Mouse (Mus musculus) limb, embryonic 15.5 days (tissue): ENCODE results near the gene Bhlhb9. TPM values are rescaled to one million over a fixed set of nuclear protein-coding genes. Genes with fewer than 3 reads are reported as not detected.

Source experiments
- ATAC-seq: fragments of 200-750 bp; cut with Nextera tagmentation; 2 replicates; pipeline ENCODE4 v1.8.0; 2017; ENCODE audit warnings: low read depth, moderate TSS enrichment; ENCODE audit not compliant: insufficient number of reproducible peaks, low FRiP score, low TSS enrichment
- H3K27ac ChIP-seq: fragments of 300-500 bp; sonication (generic); 2 replicates; pipeline ENCODE4 v1.5.1; 2015; ENCODE audit warnings: moderate library complexity, mild to moderate bottlenecking, inconsistent platforms
- H3K27me3 ChIP-seq: fragments of 300-500 bp; sonication (generic); 2 replicates; pipeline ENCODE4 v1.6.1; 2015; ENCODE audit warnings: inconsistent platforms
- H3K36me3 ChIP-seq: fragments of 300-500 bp; sonication (generic); 2 replicates; pipeline ENCODE4 v1.6.1; 2015; ENCODE audit warnings: inconsistent platforms
- H3K4me1 ChIP-seq: fragments of 300-500 bp; sonication (generic); 2 replicates; pipeline ENCODE4 v1.6.1; 2015; ENCODE audit warnings: inconsistent platforms
- H3K4me2 ChIP-seq: fragments of 300-500 bp; sonication (generic); 2 replicates; pipeline ENCODE4 v1.6.1; 2015; ENCODE audit warnings: mild to moderate bottlenecking, inconsistent platforms
- H3K4me3 ChIP-seq: fragments of 300-500 bp; sonication (generic); 2 replicates; pipeline ENCODE4 v1.5.1; 2015; ENCODE audit warnings: mild to moderate bottlenecking, inconsistent platforms
- H3K9ac ChIP-seq: fragments of 300-500 bp; sonication (generic); 2 replicates; pipeline ENCODE4 v1.6.1; 2015; ENCODE audit warnings: inconsistent platforms
- H3K9me3 ChIP-seq: fragments of 300-500 bp; sonication (generic); 2 replicates; pipeline ENCODE4 v1.6.1; 2016; ENCODE audit warnings: inconsistent platforms
- WGBS: fragments of 180-500 bp; shearing (Covaris S2); methylation state at CpG from one replicate; pipeline ENCODE4 v1.1.7; 2015; 5-methylcytosine and 5-hydroxymethylcytosine counted together
- microRNA counts: library from miRNA; unstranded; fragments of <30 nt; microRNA quantifications from one replicate; lab custom pipeline; 2016
- microRNA-seq: library from miRNA; unstranded; fragments of <30 nt; microRNA quantifications from one replicate; pipeline ENCODE4, GENCODE M21; 2016
- polyA plus RNA-seq: library from polyadenylated mRNA; unstranded; fragments of >200 nt; fragmentation: Nextera tagmentation; extraction: Ambion mirVana; gene quantifications from 2 replicates; pipeline ENCODE4 v1.2.1, GENCODE M21; 2015

Gene Bhlhb9
- polyA plus RNA-seq, 1 experiment from 2014 or later = 48.6 TPM

DNA sequence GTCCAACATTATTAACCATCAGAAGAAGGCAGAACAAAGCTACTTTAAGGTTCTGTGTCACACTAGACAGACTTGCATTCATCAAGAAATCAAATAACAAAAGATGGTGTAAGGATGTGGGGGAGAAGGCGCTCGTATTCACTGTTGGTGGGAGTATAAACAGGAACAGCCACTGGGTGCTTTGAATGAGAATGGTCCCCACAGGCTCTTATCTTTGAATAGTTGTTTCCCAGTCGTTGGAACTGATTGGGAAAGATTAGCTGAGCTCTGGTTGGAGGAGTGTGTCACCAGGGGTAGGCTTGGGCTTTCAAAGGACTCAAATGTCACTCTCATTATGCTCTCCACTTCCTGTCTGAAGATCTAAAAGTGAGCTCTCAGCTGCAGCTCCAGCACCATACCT lies 128.5 kb downstream of the Bhlhb9 start:
- no peak overlapping the region for H3K27ac ChIP-seq
- no peak overlapping the region for H3K4me2 ChIP-seq
- H3K4me3 ChIP-seq = no peak overlapping the region
- H3K36me3 ChIP-seq = no peaks in the 10 kb centered on the region
- no peaks in the 10 kb centered on the region for H3K4me1 ChIP-seq
- WGBS = 48% methylated on average over 3 of the region's 3 CpGs
- H3K27me3 ChIP-seq = no peaks in the 10 kb centered on the region
- ATAC-seq = no peak
- no peak overlapping the region for H3K9ac ChIP-seq
- H3K9me3 ChIP-seq = no peaks in the 10 kb centered on the region

DNA sequence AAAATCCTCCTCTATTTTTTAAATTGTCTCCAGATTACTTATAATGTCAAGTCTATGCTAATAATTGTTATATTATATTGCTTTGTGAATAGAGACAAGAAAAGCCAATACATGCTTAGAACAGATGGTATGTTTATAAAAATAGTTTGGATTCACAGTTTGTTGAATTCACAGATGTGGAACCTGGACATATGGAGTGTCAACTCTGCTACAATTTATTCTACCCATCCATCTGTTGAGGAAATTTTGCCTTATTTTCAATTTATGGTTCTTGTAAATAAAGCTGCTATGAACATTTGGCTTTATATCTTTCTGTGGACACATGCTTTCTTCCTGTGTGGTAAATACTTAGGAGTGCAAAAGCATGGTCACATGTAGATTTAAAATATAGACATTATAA lies 131.2 kb downstream of the Bhlhb9 start:
- Histone ChIP-seq H3K27ac (no peak overlapping the region), H3K36me3 (no peaks in the 10 kb centered on the region), H3K9me3 (no peaks in the 10 kb centered on the region), H3K4me1 (no peaks in the 10 kb centered on the region), H3K4me2 (no peak overlapping the region), H3K9ac (no peak overlapping the region), H3K4me3 (no peak overlapping the region), H3K27me3 (no peaks in the 10 kb centered on the region)
- ATAC-seq = no peak

DNA sequence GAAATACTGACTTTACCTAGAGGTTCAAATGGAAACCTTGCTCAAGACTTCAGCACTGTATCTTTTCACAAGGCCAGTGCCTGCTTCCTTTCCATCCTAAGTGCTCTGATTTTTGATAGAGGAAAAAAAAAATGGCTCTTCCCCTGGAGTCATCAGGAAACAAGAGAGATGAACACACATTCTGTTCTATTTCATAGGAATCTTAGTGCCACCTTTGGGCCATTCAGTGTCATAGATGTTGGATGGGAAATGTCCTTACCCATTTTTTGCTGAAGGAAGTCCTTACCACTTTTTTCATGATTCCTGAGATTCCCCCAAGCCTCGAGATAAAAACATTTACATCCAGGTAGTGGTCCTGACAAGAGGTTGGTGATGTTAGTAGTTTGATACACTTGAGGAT lies 139.1 kb downstream of the Bhlhb9 start:
- 53% methylated on average over 1 of the region's 1 CpGs for WGBS
- no peak overlapping the region for H3K4me2 ChIP-seq

More for the DNA sequence above, 139.1 kb downstream of the Bhlhb9 start:
- Histone ChIP-seq H3K4me3 (no peak overlapping the region), H3K27me3 (no peaks in the 10 kb centered on the region), H3K4me1 (no peaks in the 10 kb centered on the region), H3K36me3 (no peaks in the 10 kb centered on the region), H3K9ac (no peak overlapping the region), H3K9me3 (no peaks in the 10 kb centered on the region), H3K27ac (no peak overlapping the region)
- ATAC-seq = no peak

MicroRNAs within 50 kb of the gene (microRNA counts, 519-probe panel; counts per million panel counts)
- not detected for microRNA mmu-miR-1970 (lab: Ali Mortazavi, UCI)

Small RNA genes lying within 50 kb of the gene (microRNA-seq; reads per million reads assigned to microRNA genes)
- not detected for gene Mir1970

Other genes with a start within 250 kb of the Bhlhb9 start
- 0.27 and 0.53 TPM in 2 replicates for gene Nxf7, start 198.8 kb upstream of the Bhlhb9 start, polyA plus RNA-seq
- gene Prame, start 169.9 kb upstream of the Bhlhb9 start, polyA plus RNA-seq = 0.14 and 0.45 TPM in 2 replicates
- 0.10 TPM in 1 of 2 replicates, not detected in the other for gene Tcp11x2, start 103.8 kb upstream of the Bhlhb9 start, polyA plus RNA-seq
- gene Tmsb15a, start 72.3 kb upstream of the Bhlhb9 start, polyA plus RNA-seq = 0.99 and 1.5 TPM in 2 replicates
- 10.4 TPM in 2 replicates for gene Armcx5, start 54.9 kb upstream of the Bhlhb9 start, polyA plus RNA-seq
- 45.6 and 46.1 TPM in 2 replicates for gene Gprasp1, start 54.9 kb upstream of the Bhlhb9 start, polyA plus RNA-seq
- gene Gprasp2, start 41.4 kb downstream of the Bhlhb9 start, polyA plus RNA-seq = 37.8 and 38.8 TPM in 2 replicates
- 52.1 and 54.1 TPM in 2 replicates for gene Arxes2, start 196.2 kb downstream of the Bhlhb9 start, polyA plus RNA-seq
- gene Arxes1, start 235.8 kb downstream of the Bhlhb9 start, polyA plus RNA-seq = 25.9 and 27.6 TPM in 2 replicates